Mouse (Mus musculus) embryonic facial prominence, embryonic 10.5 days (tissue): ENCODE measurements around the gene Cavin4. TPM values are rescaled to one million over a fixed set of nuclear protein-coding genes. Genes with fewer than 3 reads are reported as not detected.
A peak's percentile ranks its signal among the peaks of the same experiment; 100 is the strongest.

Source experiments
- DNase-seq: peaks from one replicate; pipeline ENCODE4 v3.0.0-alpha.2; 2017; ENCODE audit warnings: low spot score
- H3K27ac ChIP-seq: fragments of 300-500 bp; sonication (generic); replicated peaks from 2 replicates; pipeline ENCODE4 v1.5.1; 2016; ENCODE audit warnings: mild to moderate bottlenecking
- H3K27me3 ChIP-seq: fragments of 300-500 bp; sonication (generic); replicated peaks from 2 replicates; pipeline ENCODE4 v1.6.1; 2016; ENCODE audit warnings: low read depth, mild to moderate bottlenecking; ENCODE audit not compliant: poor library complexity, severe bottlenecking
- H3K36me3 ChIP-seq: fragments of 300-500 bp; sonication (generic); replicated peaks from 2 replicates; pipeline ENCODE4 v1.6.1; 2016; ENCODE audit warnings: mild to moderate bottlenecking, moderate library complexity
- H3K4me1 ChIP-seq: fragments of 300-500 bp; sonication (generic); 2 replicates; pipeline ENCODE4 v1.6.1; 2016
- H3K4me3 ChIP-seq: fragments of 300-500 bp; sonication (generic); 2 replicates; pipeline ENCODE4 v1.5.1; 2016; ENCODE audit warnings: mild to moderate bottlenecking, moderate library complexity
- H3K9me3 ChIP-seq: fragments of 300-500 bp; sonication (generic); 2 replicates; pipeline ENCODE4 v1.6.1; 2016; ENCODE audit warnings: mild to moderate bottlenecking
- WGBS: fragments of 180-500 bp; shearing (Covaris S2); methylation state at CpG from one replicate; pipeline ENCODE4 v1.1.7; 2016; 5-methylcytosine and 5-hydroxymethylcytosine counted together
- polyA plus RNA-seq: library from polyadenylated mRNA; unstranded; fragments of >200 nt; fragmentation: Nextera tagmentation; extraction: Ambion mirVana; gene quantifications from 2 replicates; pipeline ENCODE4 v1.2.1, GENCODE M21; 2016

Gene Cavin4
- polyA plus RNA-seq, 1 experiment from 2014 or later = 1.8 TPM

DNA sequence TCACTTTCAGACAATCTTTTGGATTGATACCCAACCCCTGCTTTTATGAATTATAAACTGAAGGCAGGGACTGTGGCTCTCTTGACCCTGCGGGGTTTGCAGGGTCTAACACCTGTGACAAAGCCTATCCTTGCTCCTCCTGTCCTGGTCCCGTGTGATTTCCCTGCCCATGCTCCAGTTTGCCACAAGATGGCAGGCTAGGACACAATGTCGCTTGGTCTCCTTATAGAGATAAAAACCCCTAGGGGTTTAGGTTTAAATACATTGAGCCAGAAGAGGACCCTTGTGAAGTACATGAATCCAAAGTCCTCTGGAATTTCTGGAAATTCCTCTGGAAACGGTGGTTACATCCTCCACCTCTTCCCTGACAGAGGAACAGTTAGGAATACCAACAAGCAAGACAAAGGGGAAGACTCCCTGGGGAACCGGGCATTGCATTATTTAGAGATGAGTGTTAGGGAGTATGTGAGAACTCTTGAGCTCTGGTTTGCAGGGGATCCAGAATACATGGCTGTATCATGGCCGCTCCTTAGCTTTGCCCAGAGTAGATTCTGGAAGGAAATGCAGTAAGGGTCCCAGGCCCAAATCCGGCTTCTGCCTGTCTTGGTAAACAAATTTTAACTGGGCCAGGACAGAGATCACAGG is 28.6 kb downstream of the Cavin4 start:
- Histone ChIP-seq H3K4me3 (no peak overlapping the region), H3K9me3 (no peaks in the 10 kb centered on the region), H3K4me1 (peaks cover 12% of the 10 kb centered on the region), H3K36me3 (no peaks in the 10 kb centered on the region), H3K27ac (no peak overlapping the region), H3K27me3 (no peaks in the 10 kb centered on the region)
- peak; percentile 64 for DNase-seq
- 47% methylated on average over 7 of the region's 7 CpGs for WGBS

DNA sequence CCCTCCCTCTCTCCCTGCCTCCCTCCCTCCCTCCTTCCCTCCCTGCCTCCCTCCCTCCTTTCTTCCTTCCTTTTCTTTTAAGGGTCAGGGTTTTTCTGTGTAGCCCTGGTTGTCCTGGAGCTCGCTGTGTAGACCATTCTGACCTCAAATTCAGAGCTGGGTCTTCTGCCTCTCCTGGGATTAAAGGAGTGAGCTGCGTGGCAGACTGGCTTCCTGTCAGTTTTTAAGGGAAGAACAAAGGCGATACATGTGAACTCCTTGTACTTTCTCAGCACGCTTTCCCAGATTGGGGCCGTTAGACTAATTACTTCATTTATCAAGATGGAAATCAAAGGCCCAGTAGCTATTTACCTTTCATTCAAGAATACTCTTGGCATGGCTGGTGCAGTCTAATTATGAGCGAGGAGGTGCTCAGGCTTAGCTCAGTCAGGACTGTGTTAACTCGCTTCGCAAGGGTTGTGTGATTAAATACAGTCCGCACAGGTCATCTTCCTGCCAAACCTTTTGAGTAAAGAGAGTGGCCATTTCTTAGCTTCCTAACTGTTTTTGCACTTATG is 29.5 kb downstream of the Cavin4 start:
- no peak overlapping the region for H3K27ac ChIP-seq
- H3K36me3 ChIP-seq = no peaks in the 10 kb centered on the region
- no peaks in the 10 kb centered on the region for H3K27me3 ChIP-seq
- no peaks in the 10 kb centered on the region for H3K9me3 ChIP-seq
- DNase-seq = no peak
- H3K4me1 ChIP-seq = peaks cover 12% of the 10 kb centered on the region
- H3K4me3 ChIP-seq = no peak overlapping the region
- WGBS = 56% methylated on average over 9 of the region's 9 CpGs

DNA sequence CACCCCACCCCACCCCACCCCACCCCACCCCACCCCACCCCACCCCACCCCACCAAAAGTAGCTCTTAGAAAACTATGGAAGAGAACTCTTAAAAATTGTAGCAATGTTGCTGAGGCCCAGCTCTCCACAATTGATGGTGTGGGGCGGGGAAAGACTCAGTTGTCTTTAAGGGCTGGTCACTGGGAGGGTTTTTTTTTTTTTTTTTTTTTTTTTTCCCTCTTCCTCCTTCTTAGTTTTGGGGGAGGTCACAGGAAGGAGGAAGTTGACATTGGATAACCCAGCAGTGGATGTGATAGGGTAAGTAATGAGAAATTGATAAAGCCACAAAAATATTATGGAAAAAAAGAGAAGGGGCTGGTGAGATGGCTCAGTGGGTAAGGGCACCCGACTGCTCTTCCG is 33.4 kb downstream of the Cavin4 start:
- peaks cover 12% of the 10 kb centered on the region for H3K4me1 ChIP-seq
- no peak overlapping the region for H3K4me3 ChIP-seq
- no peak overlapping the region for H3K27ac ChIP-seq
- DNase-seq = no peak
- no peaks in the 10 kb centered on the region for H3K36me3 ChIP-seq
- H3K9me3 ChIP-seq = no peaks in the 10 kb centered on the region
- no peaks in the 10 kb centered on the region for H3K27me3 ChIP-seq
- 81% methylated on average over 3 of the region's 3 CpGs for WGBS

DNA sequence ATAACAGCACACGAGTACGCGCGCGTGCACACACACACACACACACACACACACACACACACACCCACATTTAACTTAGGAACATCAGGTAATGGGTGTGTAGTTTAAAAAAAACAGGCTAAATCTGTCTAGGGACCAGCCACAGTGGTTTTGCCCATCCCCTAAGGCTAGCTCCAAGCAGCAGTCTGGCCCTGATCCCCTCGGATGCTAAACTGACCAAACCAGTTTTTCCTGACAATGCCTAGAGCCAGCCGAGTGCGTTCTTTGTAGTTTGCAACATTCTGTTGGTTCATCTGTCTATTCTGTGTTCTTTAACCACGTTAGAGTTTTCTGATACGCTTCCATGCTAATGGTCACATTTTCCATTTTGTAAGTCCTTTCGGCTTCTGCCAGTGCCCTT is 34.0 kb downstream of the Cavin4 start:
- WGBS = 45% methylated on average over 11 of the region's 11 CpGs
- Histone ChIP-seq H3K4me3 (no peak overlapping the region), H3K36me3 (no peaks in the 10 kb centered on the region), H3K4me1 (peaks cover 8% of the 10 kb centered on the region), H3K9me3 (no peaks in the 10 kb centered on the region), H3K27ac (0 out of 2 replicates have a peak overlapping the region, but pooled peaks have one; percentile 16), H3K27me3 (no peaks in the 10 kb centered on the region)
- peak; percentile 40 for DNase-seq

DNA sequence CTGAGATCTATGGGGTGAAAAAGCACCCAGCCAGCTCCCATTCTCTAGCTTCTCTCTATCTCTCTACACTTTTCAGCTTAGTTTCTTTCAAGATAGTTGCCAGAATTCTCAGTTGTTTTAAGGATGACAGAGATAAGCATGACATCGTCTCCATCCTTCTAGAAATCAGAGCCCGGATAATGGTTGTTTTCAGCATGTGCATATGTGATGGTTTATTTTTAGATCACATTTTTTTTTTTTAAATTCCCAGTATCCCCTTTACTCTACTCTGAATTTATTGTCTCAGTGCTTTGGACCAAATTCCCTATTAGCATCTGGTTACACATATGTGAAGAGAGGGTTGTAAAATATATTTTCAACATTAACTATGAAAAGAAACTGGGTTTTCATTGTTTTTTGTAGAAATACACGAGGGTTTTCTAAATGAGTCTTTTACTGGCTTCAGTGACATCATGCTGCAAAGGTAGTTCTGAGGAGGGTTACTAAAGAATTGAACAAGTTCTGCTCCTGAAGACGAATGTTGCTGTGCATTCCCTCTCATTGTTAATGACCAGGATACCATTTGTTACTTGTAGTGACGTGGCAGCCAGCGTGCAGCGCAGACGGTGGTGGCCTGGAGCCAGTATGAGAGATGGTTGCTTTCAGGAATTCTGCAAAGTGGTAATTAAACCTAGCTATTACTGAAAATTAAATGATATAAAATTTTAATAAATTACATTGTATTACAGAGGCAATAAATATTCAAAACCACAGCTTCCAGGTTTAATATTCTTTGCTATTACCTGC is 52.7 kb downstream of the Cavin4 start:
- H3K9me3 ChIP-seq = no peaks in the 10 kb centered on the region
- H3K4me3 ChIP-seq = no peak overlapping the region
- H3K36me3 ChIP-seq = no peaks in the 10 kb centered on the region
- 86% methylated on average over 8 of the region's 8 CpGs for WGBS
- no peaks in the 10 kb centered on the region for H3K27me3 ChIP-seq
- H3K27ac ChIP-seq = no peak overlapping the region
- no peaks in the 10 kb centered on the region for H3K4me1 ChIP-seq
- DNase-seq = no peak

DNA sequence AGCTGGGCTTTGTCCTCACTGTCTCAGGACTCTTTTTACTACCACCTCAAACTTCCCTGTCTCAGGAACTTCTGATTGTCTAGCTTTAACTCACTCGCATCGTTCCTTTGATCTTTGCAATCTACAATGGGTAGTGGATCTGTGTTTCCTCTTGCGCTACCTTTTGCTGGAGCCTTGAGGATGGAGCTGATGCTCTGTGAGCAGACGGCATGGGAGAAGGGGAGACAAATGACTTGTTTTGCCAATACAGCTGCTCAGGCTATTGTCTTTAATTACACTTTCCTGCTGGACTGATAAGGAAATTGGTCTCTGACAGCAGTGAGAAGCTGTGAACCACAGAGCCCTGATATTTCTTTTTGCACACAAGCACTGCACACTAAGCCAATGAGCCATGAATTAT is 53.5 kb downstream of the Cavin4 start:
- Histone ChIP-seq H3K27me3 (no peaks in the 10 kb centered on the region), H3K4me1 (no peaks in the 10 kb centered on the region), H3K36me3 (no peaks in the 10 kb centered on the region), H3K9me3 (no peaks in the 10 kb centered on the region), H3K4me3 (no peak overlapping the region), H3K27ac (no peak overlapping the region)
- no peak for DNase-seq
- WGBS = 74% methylated on average over 4 of the region's 4 CpGs

Other genes with a start within 250 kb of the Cavin4 start
- 77.5 and 79.0 TPM in 2 replicates for gene Tex10, start 190.1 kb upstream of the Cavin4 start, polyA plus RNA-seq
- 53.9 and 60.7 TPM in 2 replicates for gene Msantd3, start 123.6 kb upstream of the Cavin4 start, polyA plus RNA-seq
- 110 and 112 TPM in 2 replicates for gene Tmeff1, start 78.3 kb upstream of the Cavin4 start, polyA plus RNA-seq